Mouse (Mus musculus) kidney, adult 2 months (tissue): ENCODE measurements at regions not wholly inside any gene's neighbourhood (a gene's known extent, or its start where the extent isn't known, plus 50 kb on each side); places are given as distances from the start of the nearest gene placed in this dataset.

Source experiments
- DNase-seq: peaks from one replicate; pipeline ENCODE4 v3.0.0; 2021
- H3K27ac ChIP-seq: fragments of 200-500 bp; 2 replicates; pipeline ENCODE4 v1.5.1; 2012; ENCODE audit warnings: low read depth, low read length, control low read depth, inconsistent platforms; ENCODE audit not compliant: insufficient read depth
- H3K27me3 ChIP-seq: fragments of 200-500 bp; replicated peaks from 2 replicates; pipeline ENCODE4 v1.6.1; 2012; ENCODE audit warnings: mild to moderate bottlenecking, moderate library complexity, low read length, inconsistent platforms; ENCODE audit not compliant: control insufficient read depth, insufficient read depth
- H3K36me3 ChIP-seq: fragments of 200-500 bp; 2 replicates; pipeline ENCODE4 v1.6.1; 2012; ENCODE audit warnings: mild to moderate bottlenecking, moderate library complexity, low read length, inconsistent platforms; ENCODE audit not compliant: control insufficient read depth, insufficient read depth
- H3K4me1 ChIP-seq: fragments of 200-500 bp; 2 replicates; pipeline ENCODE4 v1.6.1; 2011; ENCODE audit warnings: low read length; ENCODE audit not compliant: control insufficient read depth, insufficient read depth
- H3K4me3 ChIP-seq: fragments of 200-500 bp; 2 replicates; pipeline ENCODE4 v1.5.1; 2011; ENCODE audit warnings: mild to moderate bottlenecking, low read depth, low read length, control low read depth; ENCODE audit not compliant: insufficient read depth
- CTCF ChIP-seq: fragments of 200-500 bp; conservative IDR thresholded peaks from 2 replicates; pipeline ENCODE4 v1.5.1; 2011; ENCODE audit warnings: low read depth, mild to moderate bottlenecking, control low read depth, low read length, moderate library complexity, mixed read lengths; ENCODE audit not compliant: insufficient read depth, insufficient read length
- POLR2A ChIP-seq: fragments of 200-500 bp; IDR thresholded peaks from one replicate; pipeline ENCODE4 v1.6.1; 2011; ENCODE audit warnings: low read depth, low read length, control low read depth
- WGBS: fragments of 180-500 bp; shearing (Covaris S2); methylation state at CpG from one replicate; pipeline ENCODE4 v1.1.7; 2018; 5-methylcytosine and 5-hydroxymethylcytosine counted together

- no peaks in the 10 kb centered on the region for H3K4me1 ChIP-seq
- TF ChIP-seq POLR2A (no peak), CTCF (no peak)
- no peaks in the 10 kb centered on the region for H3K27me3 ChIP-seq
- no peak overlapping the region for H3K27ac ChIP-seq
- H3K36me3 ChIP-seq = no peaks in the 10 kb centered on the region
- no peak for DNase-seq
- no peak overlapping the region for H3K4me3 ChIP-seq
- 75% methylated on average over 6 of the region's 6 CpGs for WGBS
Observed at GRCm38 (mm10) chr2:166427390-166427789, 271.9 kb upstream of the Sulf2 start.

- Histone ChIP-seq H3K27ac (no peak overlapping the region), H3K4me3 (no peak overlapping the region), H3K4me1 (no peaks in the 10 kb centered on the region), H3K27me3 (no peaks in the 10 kb centered on the region), H3K36me3 (no peaks in the 10 kb centered on the region)
- peak; percentile 72 for DNase-seq
- no peak for TF ChIP-seq CTCF
- no peak for TF ChIP-seq POLR2A
- 15% methylated on average over 10 of the region's 10 CpGs for WGBS
Observed at GRCm38 (mm10) chr2:166426960-166427359, 271.5 kb upstream of the Sulf2 start.

- DNase-seq = no peak
- no peaks in the 10 kb centered on the region for H3K4me1 ChIP-seq
- WGBS = 71% methylated on average over 6 of the region's 6 CpGs
- H3K27me3 ChIP-seq = no peaks in the 10 kb centered on the region
- H3K36me3 ChIP-seq = no peaks in the 10 kb centered on the region
- H3K4me3 ChIP-seq = no peak overlapping the region
- TF ChIP-seq CTCF = no peak
- no peak for TF ChIP-seq POLR2A
- no peak overlapping the region for H3K27ac ChIP-seq
Observed at GRCm38 (mm10) chr2:166426457-166426856, 271.0 kb upstream of the Sulf2 start.

- 90% methylated on average over 3 of the region's 3 CpGs for WGBS
- DNase-seq = no peak
- Histone ChIP-seq H3K36me3 (no peaks in the 10 kb centered on the region), H3K27ac (no peak overlapping the region), H3K4me3 (no peak overlapping the region), H3K27me3 (no peaks in the 10 kb centered on the region), H3K4me1 (no peaks in the 10 kb centered on the region)
- TF ChIP-seq POLR2A (no peak), CTCF (no peak)
Observed at GRCm38 (mm10) chr2:166425141-166425540, 269.7 kb upstream of the Sulf2 start.

GRCm38 (mm10) chr2:166423132-166423660, 267.7 kb upstream of the Sulf2 start:
- no peak overlapping the region for H3K4me3 ChIP-seq
- no peak for DNase-seq
- no peak overlapping the region for H3K27ac ChIP-seq
- H3K27me3 ChIP-seq = no peaks in the 10 kb centered on the region
- H3K36me3 ChIP-seq = no peaks in the 10 kb centered on the region
- TF ChIP-seq CTCF = no peak
- TF ChIP-seq POLR2A = no peak
- H3K4me1 ChIP-seq = no peaks in the 10 kb centered on the region
- 85% methylated on average over 6 of the region's 6 CpGs for WGBS

- TF ChIP-seq CTCF (no peak), POLR2A (no peak)
- Histone ChIP-seq H3K27me3 (no peaks in the 10 kb centered on the region), H3K27ac (no peak overlapping the region), H3K36me3 (no peaks in the 10 kb centered on the region), H3K4me3 (no peak overlapping the region), H3K4me1 (no peaks in the 10 kb centered on the region)
- no peak for DNase-seq
- 80% methylated on average over 8 of the region's 8 CpGs for WGBS
Observed at GRCm38 (mm10) chr2:166420275-166420674, 264.8 kb upstream of the Sulf2 start.

- DNase-seq = no peak
- WGBS = 75% methylated on average over 9 of the region's 9 CpGs
- no peaks in the 10 kb centered on the region for H3K27me3 ChIP-seq
Observed at GRCm38 (mm10) chr2:166419271-166419670, 263.8 kb upstream of the Sulf2 start.

More at GRCm38 (mm10) chr2:166419271-166419670, 263.8 kb upstream of the Sulf2 start:
- Histone ChIP-seq H3K36me3 (no peaks in the 10 kb centered on the region), H3K4me3 (no peak overlapping the region), H3K27ac (no peak overlapping the region), H3K4me1 (no peaks in the 10 kb centered on the region)
- TF ChIP-seq CTCF (no peak), POLR2A (no peak)
